Mouse (Mus musculus) frontal cortex, postnatal 14 days (tissue): ENCODE data around the gene Hpse.

Experiments
- DNase-seq, 2 experiments: peaks; one replicate each; pipeline ENCODE4 v3.0.0; 2022; ENCODE audit warnings: low spot score in 2 of 2

Hpse gene

GRCm38 (mm10) chr5:100719235-100720088 is at the start of gene Hpse:
Gene Hpse (minus strand): TSS chr5:100719716.
- DNase-seq: no peak

DNA sequence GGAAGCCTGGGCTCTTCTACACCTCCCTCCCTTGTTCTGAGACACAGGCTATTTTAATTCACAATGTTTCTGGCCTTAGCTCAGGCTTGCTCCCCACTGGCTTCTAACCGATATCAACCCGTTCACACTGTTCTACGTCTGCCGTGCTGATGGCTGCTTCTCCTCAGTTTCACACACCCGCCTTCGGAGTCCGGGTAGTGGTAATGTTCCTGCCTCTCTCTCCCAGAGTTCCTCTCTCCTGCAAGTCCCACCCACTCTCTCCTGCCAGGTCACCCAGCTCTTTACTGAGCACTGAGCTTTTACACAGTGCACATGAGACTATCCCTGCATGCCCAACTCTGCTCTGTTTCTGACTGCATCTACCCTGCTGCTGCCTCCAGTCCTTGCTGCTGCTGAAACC is 46.5 kb upstream of the Hpse start:
- no peak for DNase-seq

DNA sequence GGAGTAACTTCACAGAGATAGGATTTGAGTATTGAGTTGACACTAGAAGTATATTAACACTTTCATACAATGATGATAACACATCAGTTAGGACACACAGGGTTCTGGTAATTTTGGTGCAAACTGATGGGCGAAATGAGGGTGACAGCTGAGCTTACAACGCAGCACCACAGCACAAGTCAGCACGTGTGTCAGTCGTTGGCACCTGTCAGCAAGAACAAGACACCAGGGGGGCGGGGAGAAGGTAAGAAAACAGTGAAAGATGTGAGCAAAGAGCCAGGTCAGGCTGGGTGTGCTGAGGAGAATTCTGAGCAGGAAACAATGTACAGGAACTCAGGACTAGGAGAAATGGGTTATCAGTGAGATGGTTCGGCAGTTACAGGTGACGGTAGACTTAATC is 42.2 kb upstream of the Hpse start:
- DNase-seq: no peak

DNA sequence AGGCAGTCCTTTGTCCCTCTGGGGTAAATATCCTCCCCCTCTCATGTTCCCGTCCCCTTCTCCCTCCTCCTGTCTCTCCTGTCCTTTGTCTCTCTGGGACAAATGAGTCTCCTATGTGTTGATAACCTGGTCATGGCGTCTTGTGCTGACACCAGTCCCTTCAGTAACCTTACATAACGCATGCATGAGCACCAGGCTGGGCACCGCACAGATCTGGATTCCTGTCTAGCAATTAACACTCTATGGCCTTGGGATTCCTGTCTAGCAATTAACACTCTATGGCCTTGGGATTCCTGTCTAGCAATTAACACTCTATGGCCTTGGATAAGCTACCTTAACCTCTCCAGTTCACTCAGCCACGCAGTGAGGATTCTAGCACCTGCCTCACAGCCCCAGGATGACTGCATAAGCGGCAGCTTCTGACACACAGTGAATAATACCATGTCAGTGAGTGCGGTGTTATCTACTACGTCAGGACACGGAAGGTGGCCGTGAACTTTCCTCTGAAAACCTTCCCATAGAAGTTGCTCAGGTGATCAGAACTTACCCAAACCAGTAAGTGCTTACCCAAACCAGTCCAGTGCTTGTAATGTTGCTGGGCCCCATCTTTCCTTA is 40.6 kb upstream of the Hpse start:
- DNase-seq: no peak

DNA sequence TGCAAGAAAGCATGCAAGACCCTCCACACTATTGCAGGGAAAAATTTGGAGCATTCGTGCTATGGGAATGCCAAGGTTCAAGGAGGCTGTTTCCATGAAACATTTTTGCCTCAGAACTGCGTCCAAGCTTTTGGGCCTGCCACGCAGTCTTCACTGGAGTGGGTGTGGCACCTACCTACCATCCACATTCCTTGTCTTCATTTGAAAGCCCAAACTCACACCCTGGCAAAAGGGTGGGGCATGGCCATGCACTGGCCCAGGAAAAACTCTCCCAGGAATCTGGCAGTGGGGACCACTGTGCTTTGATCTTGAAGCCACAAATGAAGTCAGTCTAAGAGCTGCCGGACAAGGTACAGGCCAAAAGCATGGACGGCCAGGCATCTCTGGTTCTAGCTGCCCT is 38.6 kb upstream of the Hpse start:
- no peak for DNase-seq

- no peak for DNase-seq
Observed at GRCm38 (mm10) chr5:100753407-100753806, 33.9 kb upstream of the Hpse start.

DNA sequence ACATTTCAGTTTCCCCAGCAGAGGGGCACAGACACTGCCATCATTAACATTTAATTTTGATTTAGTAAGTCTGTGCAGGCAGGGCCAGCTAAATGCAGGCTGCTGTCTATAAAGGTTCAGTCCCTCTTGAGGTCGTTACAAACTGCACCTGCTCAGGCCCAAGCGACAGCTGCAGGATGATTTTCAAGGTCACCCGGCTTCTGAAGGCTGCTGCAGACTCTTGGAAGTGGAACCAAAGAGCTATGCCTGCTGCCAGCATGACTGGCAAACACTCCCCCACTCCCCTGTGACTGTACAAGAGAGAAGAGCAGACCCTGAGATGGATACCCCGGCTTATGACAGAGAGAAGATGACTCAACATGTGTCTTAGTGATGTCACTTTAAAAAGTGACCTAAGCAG is 32.1 kb upstream of the Hpse start:
- DNase-seq: no peak

- DNase-seq: no peak
Observed at GRCm38 (mm10) chr5:100750617-100751255, 31.2 kb upstream of the Hpse start.

- DNase-seq: no peak
Observed at GRCm38 (mm10) chr5:100738802-100739201, 19.3 kb upstream of the Hpse start.

DNA sequence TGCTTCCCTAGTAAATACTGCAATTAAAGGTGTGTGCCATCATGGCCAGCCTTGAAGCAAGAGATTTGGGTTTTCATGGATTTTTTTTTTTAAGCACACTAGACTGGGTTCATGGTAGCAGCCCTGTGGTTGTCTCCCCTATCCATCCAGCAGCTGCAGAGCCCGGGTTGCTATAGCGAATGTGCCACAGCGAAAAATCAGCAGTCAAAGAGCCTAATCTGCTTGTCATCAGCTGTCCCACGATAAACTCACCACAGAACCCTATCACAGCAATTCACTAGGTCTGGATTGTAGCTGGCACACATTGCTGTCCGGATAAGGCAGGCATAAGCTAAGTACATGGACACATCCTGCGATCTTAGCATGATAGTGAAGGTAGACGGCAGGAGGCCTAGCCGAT is 17.4 kb upstream of the Hpse start:
- DNase-seq: no peak

GRCm38 (mm10) chr5:100734535-100734934 is 15.0 kb upstream of the Hpse start:
- DNase-seq: no peak

DNA sequence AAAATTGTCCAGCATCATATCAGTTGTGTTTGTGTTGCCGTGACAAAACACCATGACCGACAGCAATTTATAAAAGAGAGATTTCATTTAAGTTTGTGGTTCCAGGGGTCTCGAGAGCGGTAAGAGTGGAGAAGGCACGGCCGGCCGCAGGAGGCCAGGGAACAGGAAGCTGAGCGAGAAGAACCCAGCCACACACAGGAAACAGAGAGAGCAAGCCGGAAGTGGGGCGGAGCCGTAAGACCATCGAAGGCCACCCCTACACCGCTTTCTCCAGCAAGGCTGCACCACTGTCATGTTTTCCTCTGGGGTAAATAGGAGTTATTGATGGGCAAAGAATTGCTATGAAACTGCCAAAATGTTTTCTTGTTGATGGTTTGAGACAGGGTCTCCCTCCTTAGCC is 9.2 kb upstream of the Hpse start:
- DNase-seq: no peak

DNA sequence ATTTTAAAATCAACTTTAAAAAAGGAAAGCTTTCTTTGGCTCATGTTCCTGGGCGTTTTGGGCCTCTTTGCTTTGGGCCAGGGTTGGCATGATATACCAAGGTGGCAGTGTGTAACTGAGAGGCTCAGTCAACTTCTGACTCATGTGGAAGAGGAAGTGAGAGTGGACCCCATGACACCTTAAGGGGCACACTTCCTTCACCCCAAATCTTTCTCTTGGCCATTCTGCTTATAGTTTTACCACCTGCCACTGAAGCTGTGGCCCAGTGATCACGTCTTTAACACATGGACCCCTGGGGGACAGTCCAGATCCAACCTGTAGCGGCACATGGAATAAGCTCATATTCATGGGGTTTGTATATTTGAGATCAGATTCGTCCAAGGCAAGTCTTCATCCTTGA is 6.5 kb upstream of the Hpse start:
- DNase-seq: no peak

GRCm38 (mm10) chr5:100716762-100717161 is 2.8 kb downstream of the Hpse start:
- no peak for DNase-seq

DNA sequence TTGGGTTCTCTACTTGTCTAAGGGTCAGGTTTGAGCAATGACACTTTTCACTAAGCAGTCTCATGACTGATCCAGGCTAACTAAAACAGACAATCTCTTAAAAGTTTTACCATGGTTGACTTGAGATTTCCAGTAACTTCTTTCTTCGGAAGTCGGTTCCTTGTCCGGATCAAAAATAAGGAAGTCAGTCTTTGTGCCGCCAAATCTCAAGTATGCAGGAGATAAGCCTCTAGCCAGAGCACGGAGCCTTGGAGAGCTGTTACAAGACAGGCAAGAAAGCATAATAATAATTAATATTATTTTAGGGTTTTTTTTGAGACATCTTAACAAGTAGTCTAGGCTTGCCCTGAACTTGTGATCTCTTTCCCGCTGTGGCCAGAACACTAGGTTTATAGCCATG is 8.3 kb downstream of the Hpse start:
- DNase-seq: no peak

DNA sequence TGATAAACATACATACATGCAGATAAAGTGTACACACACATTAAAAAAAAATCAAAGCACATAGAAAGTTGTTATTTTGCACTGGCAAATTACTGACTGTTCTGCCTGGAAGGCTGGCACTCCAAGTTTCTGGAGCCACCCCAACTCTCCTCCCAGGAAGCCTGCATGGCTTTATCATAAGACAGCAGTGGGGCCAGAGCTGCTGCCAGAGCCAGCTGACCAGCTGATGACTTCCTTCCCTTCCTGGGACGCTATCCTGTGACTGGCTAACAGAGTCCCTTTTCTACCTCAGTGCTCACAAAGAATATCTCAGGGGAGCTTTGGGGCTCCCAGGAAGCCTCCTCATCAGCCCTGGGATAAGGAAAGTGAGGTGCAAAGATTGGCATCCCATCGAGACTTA is 9.5 kb downstream of the Hpse start:
- DNase-seq: no peak

GRCm38 (mm10) chr5:100709035-100709434 is 10.5 kb downstream of the Hpse start:
- no peak for DNase-seq

- DNase-seq: no peak
Observed at GRCm38 (mm10) chr5:100706675-100707074, 12.8 kb downstream of the Hpse start.

GRCm38 (mm10) chr5:100704272-100704671 is 15.2 kb downstream of the Hpse start:
- DNase-seq: no peak

DNA sequence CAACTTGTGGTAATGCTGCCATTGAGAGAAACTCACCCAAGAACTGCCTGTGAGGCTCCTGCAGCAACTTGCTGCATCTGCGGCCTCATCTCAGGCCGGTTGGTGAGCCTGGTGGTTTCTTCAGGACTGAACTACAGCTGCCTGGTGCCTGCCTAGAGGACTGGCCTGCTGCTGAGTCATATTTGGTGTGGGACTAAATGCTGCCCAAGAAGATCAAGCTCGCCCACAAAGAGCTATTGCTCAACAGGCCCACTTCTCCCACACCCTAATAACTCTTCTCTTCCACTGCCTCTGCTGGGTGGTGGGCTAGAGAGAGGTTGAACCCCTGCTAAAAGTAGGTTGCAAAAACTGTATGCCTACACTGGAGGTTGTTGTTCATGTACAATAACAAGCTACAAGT is 17.2 kb downstream of the Hpse start:
- no peak for DNase-seq

- no peak for DNase-seq
Observed at GRCm38 (mm10) chr5:100700861-100701620, 18.5 kb downstream of the Hpse start.

GRCm38 (mm10) chr5:100697886-100698285 is 21.6 kb downstream of the Hpse start:
- no peak for DNase-seq
